Mouse (Mus musculus) ES-E14 (cell line): Measurements from ENCODE around the gene Ankrd11.

Experiments used
- MAFK ChIP-seq: IDR thresholded peaks from 2 replicates; pipeline ENCODE4 v1.6.1; 2014; ENCODE audit warnings: mild to moderate bottlenecking, low read depth, low read length, inconsistent platforms; ENCODE audit not compliant: insufficient read depth
- ZC3H11A ChIP-seq: IDR thresholded peaks from 2 replicates; pipeline ENCODE4 v1.6.1; 2012; ENCODE audit warnings: low read depth, mild to moderate bottlenecking, inconsistent platforms, low read length, borderline replicate concordance

DNA sequence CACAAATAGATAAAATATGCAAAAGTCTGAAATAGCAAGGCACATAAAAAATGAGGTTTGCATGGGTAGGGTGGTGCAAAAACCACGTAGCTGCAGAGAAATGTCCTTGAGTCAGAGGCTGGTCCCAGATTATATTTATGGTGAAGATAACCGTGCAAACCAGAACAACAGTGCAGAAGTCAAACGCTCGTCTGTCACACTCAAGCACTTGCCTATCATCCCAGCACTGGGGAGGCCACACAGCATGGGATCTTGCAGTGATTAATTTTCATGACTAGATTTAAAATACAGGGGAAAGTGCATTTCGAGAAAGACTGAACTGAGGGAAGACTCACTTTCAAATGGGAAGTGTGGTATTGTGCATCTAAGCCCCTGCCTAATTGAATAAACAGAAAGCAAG lies 48.3 kb downstream of the Ankrd11 start:
- TF ChIP-seq MAFK (no peak), ZC3H11A (no peak)
